Mouse (Mus musculus) embryonic facial prominence, embryonic 14.5 days (tissue): ENCODE measurements around the gene Amz2. TPM values are rescaled to one million over a fixed set of nuclear protein-coding genes. Genes with fewer than 3 reads are reported as not detected.
A peak's percentile ranks its signal among the peaks of the same experiment; 100 is the strongest.

Experiments used
- ATAC-seq: fragments of 200-750 bp; cut with Nextera tagmentation; 2 replicates; pipeline ENCODE4 v1.8.0; 2017; ENCODE audit warnings: low read depth, moderate number of reproducible peaks, moderate TSS enrichment
- DNase-seq: peaks from one replicate; pipeline ENCODE4 v3.0.0-alpha.2; 2015; ENCODE audit warnings: low spot score
- H3K27ac ChIP-seq: fragments of 300-500 bp; sonication (generic); replicated peaks from 2 replicates; pipeline ENCODE4 v1.5.1; 2014; ENCODE audit warnings: low read depth, mild to moderate bottlenecking, low read length, moderate library complexity
- H3K27me3 ChIP-seq: fragments of 300-500 bp; sonication (generic); replicated peaks from 2 replicates; pipeline ENCODE4 v1.6.1; 2014; ENCODE audit warnings: low read length; ENCODE audit not compliant: control insufficient read depth, insufficient read depth
- H3K36me3 ChIP-seq: fragments of 300-500 bp; sonication (generic); 2 replicates; pipeline ENCODE4 v1.6.1; 2014; ENCODE audit warnings: low read length, mixed read lengths; ENCODE audit not compliant: control insufficient read depth, insufficient read depth
- H3K4me1 ChIP-seq: fragments of 300-500 bp; sonication (generic); 2 replicates; pipeline ENCODE4 v1.6.1; 2014; ENCODE audit warnings: antibody characterized with exemption, low read length; ENCODE audit not compliant: control insufficient read depth, insufficient read depth
- H3K4me2 ChIP-seq: fragments of 300-500 bp; sonication (generic); 2 replicates; pipeline ENCODE4 v1.6.1; 2014; ENCODE audit warnings: low read depth, mild to moderate bottlenecking, low read length, moderate library complexity, mixed read lengths
- H3K4me3 ChIP-seq: fragments of 300-500 bp; sonication (generic); 2 replicates; pipeline ENCODE4 v1.5.1; 2014; ENCODE audit warnings: low read depth, mild to moderate bottlenecking, low read length
- H3K9ac ChIP-seq: fragments of 300-500 bp; sonication (generic); 2 replicates; pipeline ENCODE4 v1.6.1; 2014; ENCODE audit warnings: low read depth, mild to moderate bottlenecking, low read length, moderate library complexity, mixed read lengths
- H3K9me3 ChIP-seq: fragments of 300-500 bp; sonication (generic); 2 replicates; pipeline ENCODE4 v1.6.1; 2016; ENCODE audit warnings: low read length; ENCODE audit not compliant: control insufficient read depth
- whole genome bisulfite sequencing: fragments of 180-500 bp; shearing (Covaris S2); extraction: QIAGEN DNeasy Blood & Tissue Kit; methylation state at CpG from one replicate; pipeline ENCODE4 v1.1.7; 2014; 5-methylcytosine and 5-hydroxymethylcytosine counted together
- polyA plus RNA-seq: library from polyadenylated mRNA; unstranded; fragments of >200 nt; fragmentation: Nextera tagmentation; extraction: Ambion mirVana; gene quantifications from 2 replicates; pipeline ENCODE4 v1.2.1, GENCODE M21; 2014

The Amz2 gene
- polyA plus RNA-seq, 1 experiment from 2014 or later = 39.3 TPM

DNA sequence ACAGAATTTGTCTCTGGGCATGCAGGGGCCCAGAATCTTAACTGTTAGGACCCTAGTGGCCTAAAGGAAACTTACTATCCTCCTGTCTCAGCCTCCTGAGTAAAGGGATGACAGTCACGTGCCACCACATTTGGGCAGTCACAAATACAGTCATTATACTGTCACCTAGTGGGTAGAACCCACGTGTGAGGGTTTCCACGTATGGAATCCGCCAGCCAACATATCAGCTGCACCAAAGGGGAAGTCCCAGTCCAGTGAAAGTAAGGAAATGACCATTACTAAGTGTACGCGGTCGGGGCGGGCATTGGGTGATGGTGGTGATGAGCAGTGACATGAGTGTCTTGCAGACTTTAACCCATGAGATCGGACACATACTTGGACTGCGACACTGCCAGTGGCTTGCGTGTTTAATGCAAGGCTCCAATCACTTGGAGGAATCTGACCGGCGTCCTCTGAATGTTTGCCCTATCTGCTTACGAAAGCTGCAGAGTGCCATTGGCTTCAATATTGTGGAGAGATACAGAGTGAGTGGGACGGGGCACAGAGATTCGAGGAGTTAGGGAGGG lies 8.6 kb downstream of the Amz2 start:
- H3K4me3 ChIP-seq = no peak overlapping the region
- H3K9me3 ChIP-seq = no peaks in the 10 kb centered on the region
- no peak overlapping the region for H3K27ac ChIP-seq
- WGBS = 94% methylated on average over 16 of the region's 16 CpGs
- DNase-seq (no peak), ATAC-seq (no peak)
- H3K27me3 ChIP-seq = no peaks in the 10 kb centered on the region
- H3K4me2 ChIP-seq = no peak overlapping the region
- no peak overlapping the region for H3K9ac ChIP-seq
- no peaks in the 10 kb centered on the region; the same call in 1 of the 2 replicates for H3K4me1 ChIP-seq
- H3K36me3 ChIP-seq = peaks cover 75% of the 10 kb centered on the region

DNA sequence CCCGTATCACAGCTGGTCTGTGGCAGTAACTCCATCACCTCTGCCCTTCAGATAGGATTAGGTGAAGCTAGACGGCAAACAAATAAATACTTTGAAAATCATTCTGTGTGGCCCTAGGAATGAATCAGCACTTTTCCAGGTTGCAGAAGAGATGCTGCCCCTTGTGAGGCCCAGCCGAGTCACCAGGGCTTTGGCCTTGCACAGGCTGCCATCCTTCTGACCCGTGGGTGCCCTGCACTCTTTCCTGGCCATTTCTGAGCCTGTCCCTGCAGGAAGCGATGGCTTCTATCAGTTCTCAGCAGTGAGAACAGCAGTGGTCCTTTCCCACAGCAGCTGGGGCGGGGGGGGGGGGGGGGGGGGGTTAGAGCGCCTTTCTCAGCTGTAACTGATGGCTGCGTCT lies 11.1 kb downstream of the Amz2 start:
- peaks cover 55% of the 10 kb centered on the region for H3K36me3 ChIP-seq
- DNase-seq (no peak), ATAC-seq (no peak)
- H3K27ac ChIP-seq = no peak overlapping the region
- H3K4me1 ChIP-seq = no peaks in the 10 kb centered on the region; the same call in 1 of the 2 replicates
- no peak overlapping the region for H3K4me2 ChIP-seq
- H3K9me3 ChIP-seq = no peaks in the 10 kb centered on the region
- H3K9ac ChIP-seq = no peak overlapping the region
- WGBS = 58% methylated on average over 7 of the region's 8 CpGs
- no peaks in the 10 kb centered on the region for H3K27me3 ChIP-seq
- no peak overlapping the region for H3K4me3 ChIP-seq

DNA sequence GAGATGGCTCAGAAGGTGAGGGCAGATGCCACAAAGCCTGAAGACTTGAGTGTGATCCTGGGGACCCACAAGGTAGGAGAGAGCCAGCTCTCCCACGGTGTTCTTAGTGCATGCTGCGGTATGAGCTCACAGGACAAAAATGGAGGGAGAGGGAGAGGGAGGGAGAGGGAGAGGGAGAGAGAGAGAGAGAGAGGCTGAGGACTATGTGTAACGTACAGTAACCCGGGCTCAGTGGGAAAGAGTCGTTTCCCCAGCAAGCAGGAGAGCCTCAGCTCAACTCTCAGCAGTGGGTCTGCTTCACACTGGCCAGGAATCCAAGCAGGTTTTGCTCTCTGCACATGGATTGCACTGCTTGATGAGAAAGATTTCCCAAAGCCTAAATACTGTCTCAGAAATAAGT lies 13.5 kb downstream of the Amz2 start:
- DNase-seq (peak; percentile 32), ATAC-seq (peak; percentile 6; the same call in 1 of the 2 replicates)
- Histone ChIP-seq H3K9ac (peak overlapping the region; percentile 62; the same call in 1 of the 2 replicates), H3K4me2 (peak overlapping the region; percentile 71), H3K4me3 (no peak overlapping the region), H3K9me3 (no peaks in the 10 kb centered on the region), H3K27ac (no peak overlapping the region), H3K27me3 (no peaks in the 10 kb centered on the region), H3K36me3 (peaks cover 38% of the 10 kb centered on the region), H3K4me1 (no peaks in the 10 kb centered on the region; the same call in 1 of the 2 replicates)
- 11% methylated on average over 5 of the region's 5 CpGs for WGBS

GRCm38 (mm10) chr11:109439829-109440340 lies 14.1 kb downstream of the Amz2 start:
- peak overlapping the region; percentile 71 for H3K4me2 ChIP-seq
- H3K36me3 ChIP-seq = peaks cover 31% of the 10 kb centered on the region
- H3K27ac ChIP-seq = peak overlapping the region; percentile 16; the same call in 1 of the 2 replicates
- 1% methylated on average over 31 of the region's 32 CpGs for WGBS
- ATAC-seq (peak; percentile 70), DNase-seq (peak; percentile 85)
- peak overlapping the region; percentile 42 for H3K4me3 ChIP-seq
- H3K27me3 ChIP-seq = no peaks in the 10 kb centered on the region
- H3K9me3 ChIP-seq = no peaks in the 10 kb centered on the region
- H3K4me1 ChIP-seq = no peaks in the 10 kb centered on the region; the same call in 1 of the 2 replicates
- peak overlapping the region; percentile 62 for H3K9ac ChIP-seq

DNA sequence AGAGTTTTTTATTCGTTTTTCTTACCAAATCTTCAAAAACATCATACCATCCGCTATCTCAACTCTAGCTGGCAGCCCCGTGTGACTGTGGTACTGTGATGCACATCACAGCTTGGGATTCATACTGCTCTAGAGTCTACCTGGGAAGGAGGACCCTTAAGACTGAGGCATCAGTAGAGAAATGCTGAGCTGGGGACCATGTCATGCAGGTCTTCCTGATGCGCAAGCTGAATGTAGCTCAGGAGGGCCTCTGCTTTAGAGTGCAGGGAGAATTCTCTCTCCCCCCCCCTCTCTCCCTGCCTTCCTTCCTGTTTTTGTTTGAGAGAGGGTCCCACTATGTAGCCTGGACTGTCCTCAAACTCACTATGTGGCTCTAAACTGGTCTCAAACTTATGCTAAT lies 14.9 kb downstream of the Amz2 start:
- peaks cover 24% of the 10 kb centered on the region for H3K36me3 ChIP-seq
- H3K4me3 ChIP-seq = peak overlapping the region; percentile 42
- no peaks in the 10 kb centered on the region for H3K9me3 ChIP-seq
- DNase-seq (no peak), ATAC-seq (no peak)
- H3K9ac ChIP-seq = peak overlapping the region; percentile 62; the same call in 1 of the 2 replicates
- H3K27ac ChIP-seq = no peak overlapping the region
- H3K27me3 ChIP-seq = no peaks in the 10 kb centered on the region
- H3K4me2 ChIP-seq = peak overlapping the region; percentile 71
- WGBS = 54% methylated on average over 4 of the region's 4 CpGs
- H3K4me1 ChIP-seq = no peaks in the 10 kb centered on the region; the same call in 1 of the 2 replicates

GRCm38 (mm10) chr11:109441119-109441518 lies 15.4 kb downstream of the Amz2 start:
- WGBS = 66% methylated on average over 3 of the region's 3 CpGs
- Histone ChIP-seq H3K4me1 (no peaks in the 10 kb centered on the region; the same call in 1 of the 2 replicates), H3K9ac (no peak overlapping the region), H3K9me3 (no peaks in the 10 kb centered on the region), H3K4me3 (no peak overlapping the region), H3K4me2 (no peak overlapping the region), H3K36me3 (peaks cover 19% of the 10 kb centered on the region), H3K27ac (no peak overlapping the region), H3K27me3 (no peaks in the 10 kb centered on the region)
- DNase-seq (peak; percentile 22), ATAC-seq (no peak)

- WGBS = 23% methylated on average over 5 of the region's 5 CpGs
Observed at GRCm38 (mm10) chr11:109442166-109442730, 16.5 kb downstream of the Amz2 start.

GRCm38 (mm10) chr11:109443468-109444263 lies 17.9 kb downstream of the Amz2 start:
- DNase-seq = no peak
- Histone ChIP-seq H3K4me1 (no peaks in the 10 kb centered on the region; the same call in 1 of the 2 replicates), H3K9ac (no peak overlapping the region)

More at GRCm38 (mm10) chr11:109442166-109442730, 16.5 kb downstream of the Amz2 start:
- no peak overlapping the region for H3K9ac ChIP-seq
- peak; percentile 76 for DNase-seq
- H3K36me3 ChIP-seq = peaks cover 8% of the 10 kb centered on the region
- no peaks in the 10 kb centered on the region; the same call in 1 of the 2 replicates for H3K4me1 ChIP-seq
- H3K9me3 ChIP-seq = no peaks in the 10 kb centered on the region
- no peak overlapping the region for H3K4me3 ChIP-seq
- H3K27ac ChIP-seq = no peak overlapping the region
- no peaks in the 10 kb centered on the region for H3K27me3 ChIP-seq
- H3K4me2 ChIP-seq = no peak overlapping the region
- ATAC-seq = peak; percentile 15; the same call in 1 of the 2 replicates

More at GRCm38 (mm10) chr11:109443468-109444263, 17.9 kb downstream of the Amz2 start:
- H3K36me3 ChIP-seq = no peaks in the 10 kb centered on the region
- ATAC-seq = no peak
- no peak overlapping the region for H3K4me2 ChIP-seq
- H3K27ac ChIP-seq = no peak overlapping the region
- no peak overlapping the region for H3K4me3 ChIP-seq
- 93% methylated on average over 8 of the region's 8 CpGs for WGBS
- H3K9me3 ChIP-seq = no peaks in the 10 kb centered on the region
- no peaks in the 10 kb centered on the region for H3K27me3 ChIP-seq
